Mouse (Mus musculus) testis, adult 2 months (tissue): ENCODE data around the gene Mapkbp1.

ENCODE experiments used
- CTCF ChIP-seq: fragments of 200-500 bp; IDR thresholded peaks from 2 replicates; pipeline ENCODE4 v1.5.1; 2012; ENCODE audit warnings: low read depth, mild to moderate bottlenecking, inconsistent platforms, low read length, moderate library complexity; ENCODE audit not compliant: control insufficient read depth, insufficient read depth, insufficient replicate concordance
- POLR2A ChIP-seq: fragments of 200-500 bp; IDR thresholded peaks from 2 replicates; pipeline ENCODE4 v1.6.1; 2012; ENCODE audit warnings: low read depth, mild to moderate bottlenecking, inconsistent platforms, low read length, moderate library complexity; ENCODE audit not compliant: control insufficient read depth

DNA sequence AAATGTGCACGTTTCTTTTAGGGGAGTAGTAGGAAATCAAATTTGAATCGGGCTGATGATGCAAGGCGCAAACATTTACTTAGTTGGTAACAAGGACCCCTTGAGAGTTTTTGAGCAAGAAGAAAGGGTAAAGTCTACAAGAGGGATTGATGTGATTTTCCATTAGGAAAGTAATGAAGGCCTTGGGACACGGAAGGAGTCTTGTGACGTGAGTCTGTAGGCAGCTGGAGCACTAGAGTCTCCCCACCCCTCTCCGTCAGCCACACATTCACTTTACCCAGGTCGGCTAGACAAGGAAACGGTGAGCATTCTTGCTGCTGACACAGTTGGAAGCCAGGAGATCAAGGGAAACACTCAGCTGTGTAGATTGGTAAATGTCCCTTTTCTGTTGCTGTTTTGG, 13.4 kb downstream of the Mapkbp1 start:
- TF ChIP-seq CTCF (no peak), POLR2A (no peak)
